22 mouse cellular contexts compared by ENCODE assay signal in genomic region chr9:68859500-68859899, GRCm38 (mm10).
DNase-seq lines count a peak whose midpoint lies in the region; ATAC-seq and TF ChIP-seq lines count a peak whose summit lies in the region.
"Had no signal": no experiment of that assay in that cellular context is flagged by ENCODE, and none has a peak within 500 bp of the region (broad histone marks: within the 10 kb centered on the region; RNA-seq: fewer than 3 reads in every experiment).

No protein-coding gene starts in this region.

- H3K27ac ChIP-seq in lung, embryonic 16.5 days (ENCODE audit: low read length) = no peak overlapping the region
- no peak overlapping the region for H3K27ac ChIP-seq in lung, postnatal 0 days (ENCODE audit: low read length)

- no peak for TF ChIP-seq CTCF in lung, adult 2 months (IDR thresholded peaks at IDR 0.05; ENCODE audit: insufficient read depth, low read length)
- no peak for TF ChIP-seq CTCF in lung, postnatal 0 days (IDR thresholded peaks at IDR 0.05)

- TF ChIP-seq POLR2A in lung, adult 2 months (IDR thresholded peaks at IDR 0.05; ENCODE audit: borderline replicate concordance, extremely low read depth, low read depth, low read length) = no peak

- H3K4me3 ChIP-seq in lung, embryonic 16.5 days (ENCODE audit: low read length) = no peak overlapping the region
- no peak overlapping the region for H3K4me3 ChIP-seq in lung, adult 2 months (replicated peaks; ENCODE audit: extremely low read depth, low read depth, low read length)
- no peak overlapping the region for H3K4me3 ChIP-seq in lung, postnatal 0 days (ENCODE audit: low read depth, low read length)

- peak; percentile 51; the same call in 1 of the 2 replicates for ATAC-seq in lung, embryonic 16.5 days (ENCODE audit: low read depth)
- ATAC-seq in lung, postnatal 0 days = peak; percentile 86
- ATAC-seq: activated CD4-positive, CD25-positive, alpha-beta regulatory T cell, adult 4 months; CD4-positive, CD25-positive, alpha-beta regulatory T cell, adult 4 months; Patski had no signal

- peaks cover 9% of the 10 kb centered on the region for H3K4me1 ChIP-seq in lung, embryonic 16.5 days (replicated peaks; ENCODE audit: control insufficient read depth, insufficient read depth, low read length)
- H3K4me1 ChIP-seq in lung, adult 2 months (ENCODE audit: control insufficient read depth, insufficient read depth, low read length) = peaks cover 6% of the 10 kb centered on the region
- H3K4me1 ChIP-seq in lung, postnatal 0 days (ENCODE audit: insufficient read depth, low read depth, low read length) = no peaks in the 10 kb centered on the region; the same call in 1 of the 2 replicates

- no peak for DNase-seq in lung, adult 2 months
- DNase-seq in lung, postnatal 0 days (ENCODE audit: low spot score) = peak; percentile 68
- DNase-seq in lung, postnatal 10 days = no peak
- peak; percentile 39 for DNase-seq in lung, postnatal 25 days (ENCODE audit: low spot score)
- no peak for DNase-seq in lung, postnatal 14 days
- DNase-seq in lung, postnatal 36 days = peak; percentile 27
- no peak for DNase-seq in lung, postnatal 4 days
- DNase-seq: adrenal gland, adult 2 months; adrenal gland, adult 8-10 months; adrenal gland, postnatal 10 days; adrenal gland, postnatal 14 days; adrenal gland, postnatal 25 days; adrenal gland, postnatal 36 days; B cell, adult 2 months; cerebellum, adult 11 months; cerebellum, adult 11-12 months had no signal

- H3K9ac ChIP-seq in lung, embryonic 16.5 days (ENCODE audit: low read length) = no peak overlapping the region
- H3K9ac ChIP-seq in lung, postnatal 0 days (replicated peaks; ENCODE audit: low read depth) = no peak overlapping the region

- no peak for TF ChIP-seq EP300 in lung, postnatal 0 days (IDR thresholded peaks at IDR 0.05)

- WGBS in lung, embryonic 16.5 days = 55% methylated on average over 2 of the region's 2 CpGs
- WGBS in lung, adult 2 months = 60% methylated on average over 2 of the region's 2 CpGs
- WGBS in lung, postnatal 0 days = 55% methylated on average over 2 of the region's 2 CpGs

- no peak overlapping the region for H3K4me2 ChIP-seq in lung, embryonic 16.5 days (ENCODE audit: low read depth, low read length)
- H3K4me2 ChIP-seq in lung, postnatal 0 days (replicated peaks; ENCODE audit: low read depth, low read length) = no peak overlapping the region

- peaks cover 9% of the 10 kb centered on the region for H3K9me3 ChIP-seq in lung, embryonic 16.5 days (ENCODE audit: control insufficient read depth, low read length)
- no peaks in the 10 kb centered on the region for H3K9me3 ChIP-seq in lung, postnatal 0 days (ENCODE audit: low read length)

- H3K36me3 ChIP-seq in lung, embryonic 16.5 days (ENCODE audit: control insufficient read depth, insufficient read depth, low read length) = no peaks in the 10 kb centered on the region
- H3K36me3 ChIP-seq in lung, postnatal 0 days (ENCODE audit: insufficient read depth, low read length) = no peaks in the 10 kb centered on the region
- H3K36me3 ChIP-seq: G1E had no signal

- no peaks in the 10 kb centered on the region for H3K27me3 ChIP-seq in lung, embryonic 16.5 days (ENCODE audit: control insufficient read depth, insufficient read depth, low read depth, low read length)
- H3K27me3 ChIP-seq in lung, postnatal 0 days (replicated peaks; ENCODE audit: insufficient read depth, low read length) = no peaks in the 10 kb centered on the region
- H3K27me3 ChIP-seq: CH12.LX had no signal

Comparison
In these comparisons a context has a peak if more than half of its experiments do, and no peak if none do; other contexts are left out.
1. DNase-seq: peak in lung, postnatal 0 days (single experiment), lung, postnatal 25 days (single experiment) and lung, postnatal 36 days (single experiment); none in lung, adult 2 months (single experiment), lung, postnatal 10 days (single experiment), lung, postnatal 14 days (single experiment) and lung, postnatal 4 days (0 of 2).